Mouse (Mus musculus): Measurements from ENCODE around the gene Fam20b. TPM values are rescaled to one million over a fixed set of nuclear protein-coding genes. Genes with fewer than 3 reads are reported as not detected.
A peak's percentile ranks its signal among the peaks of the same experiment; 100 is the strongest.

Gene Fam20b
- total RNA-seq, 2 experiments from 2014 or later = 23.9 to 41.6 TPM

- no peak for ATAC-seq (replicated peaks; ENCODE audit: low FRiP score, poor library complexity, severe bottlenecking)
Observed at GRCm38 (mm10) chr1:156732996-156733395, 14.1 kb upstream of the Fam20b start.

- 0 out of 2 replicates have a peak, but pooled peaks have one; percentile 33 for ATAC-seq (replicated peaks; ENCODE audit: low FRiP score, poor library complexity, severe bottlenecking)
Observed at GRCm38 (mm10) chr1:156730802-156731201, 11.9 kb upstream of the Fam20b start.

GRCm38 (mm10) chr1:156727234-156728108, 8.6 kb upstream of the Fam20b start:
- no peak for ATAC-seq (replicated peaks; ENCODE audit: low FRiP score, poor library complexity, severe bottlenecking)

GRCm38 (mm10) chr1:156722089-156722488, 3.2 kb upstream of the Fam20b start:
- ATAC-seq (replicated peaks; ENCODE audit: low FRiP score, poor library complexity, severe bottlenecking) = 0 out of 2 replicates have a peak, but pooled peaks have one; percentile 28

GRCm38 (mm10) chr1:156720046-156720445, 1.2 kb upstream of the Fam20b start:
- no peak for ATAC-seq (replicated peaks; ENCODE audit: low FRiP score, poor library complexity, severe bottlenecking)

- ATAC-seq (replicated peaks; ENCODE audit: low FRiP score, poor library complexity, severe bottlenecking) = peak; percentile 48
Observed at GRCm38 (mm10) chr1:156718286-156718949, 468 bp downstream of the Fam20b start.

- no peak for ATAC-seq (replicated peaks; ENCODE audit: low FRiP score, poor library complexity, severe bottlenecking)
Observed at GRCm38 (mm10) chr1:156717751-156718285, 1.1 kb downstream of the Fam20b start.

- ATAC-seq (replicated peaks; ENCODE audit: low FRiP score, poor library complexity, severe bottlenecking) = no peak
Observed at GRCm38 (mm10) chr1:156716681-156717080, 2.2 kb downstream of the Fam20b start.

- ATAC-seq (replicated peaks; ENCODE audit: low FRiP score, poor library complexity, severe bottlenecking) = no peak
Observed at GRCm38 (mm10) chr1:156710472-156711098, 8.3 kb downstream of the Fam20b start.

GRCm38 (mm10) chr1:156708672-156709071, 10.2 kb downstream of the Fam20b start:
- ATAC-seq (replicated peaks; ENCODE audit: low FRiP score, poor library complexity, severe bottlenecking) = no peak

GRCm38 (mm10) chr1:156705696-156706285, 13.1 kb downstream of the Fam20b start:
- no peak for ATAC-seq (replicated peaks; ENCODE audit: low FRiP score, poor library complexity, severe bottlenecking)

GRCm38 (mm10) chr1:156703444-156703843, 15.4 kb downstream of the Fam20b start:
- ATAC-seq (replicated peaks; ENCODE audit: low FRiP score, poor library complexity, severe bottlenecking) = no peak

- no peak for ATAC-seq (replicated peaks; ENCODE audit: low FRiP score, poor library complexity, severe bottlenecking)
Observed at GRCm38 (mm10) chr1:156702151-156702550, 16.7 kb downstream of the Fam20b start.

GRCm38 (mm10) chr1:156686025-156686661, 32.7 kb downstream of the Fam20b start:
- no peak for ATAC-seq (replicated peaks; ENCODE audit: low FRiP score, poor library complexity, severe bottlenecking)

- ATAC-seq (replicated peaks; ENCODE audit: low FRiP score, poor library complexity, severe bottlenecking) = no peak
Observed at GRCm38 (mm10) chr1:156679599-156679998, 39.3 kb downstream of the Fam20b start.

GRCm38 (mm10) chr1:156677230-156677629, 41.7 kb downstream of the Fam20b start:
- ATAC-seq (replicated peaks; ENCODE audit: low FRiP score, poor library complexity, severe bottlenecking) = no peak

- no peak for ATAC-seq (replicated peaks; ENCODE audit: low FRiP score, poor library complexity, severe bottlenecking)
Observed at GRCm38 (mm10) chr1:156676596-156676995, 42.3 kb downstream of the Fam20b start.

GRCm38 (mm10) chr1:156676171-156676570, 42.7 kb downstream of the Fam20b start:
- ATAC-seq (replicated peaks; ENCODE audit: low FRiP score, poor library complexity, severe bottlenecking) = peak; percentile 61; the same call in 1 of the 2 replicates
